Mouse (Mus musculus) liver, embryonic 14.5 days (tissue): ENCODE measurements around the gene Aftph. TPM values are rescaled to one million over a fixed set of nuclear protein-coding genes. Genes with fewer than 3 reads are reported as not detected.

Experiments used
- ATAC-seq: fragments of 200-750 bp; cut with Nextera tagmentation; 2 replicates; pipeline ENCODE4 v1.8.0; 2017; ENCODE audit warnings: moderate number of reproducible peaks, mild to moderate bottlenecking, moderate library complexity; ENCODE audit not compliant: insufficient read depth
- DNase-seq, 3 experiments: peaks; one replicate each; pipeline ENCODE4 v3.0.0-alpha.2; 2012 to 2013; ENCODE audit warnings: low read depth in 3 of 3, low spot score in 3 of 3
- H3K27ac ChIP-seq: fragments of 300-500 bp; sonication (generic); 2 replicates; pipeline ENCODE4 v1.5.1; 2014; ENCODE audit warnings: moderate library complexity, mild to moderate bottlenecking, control low read depth, inconsistent platforms
- H3K27me3 ChIP-seq: fragments of 300-500 bp; sonication (generic); 2 replicates; pipeline ENCODE4 v1.6.1; 2014; ENCODE audit warnings: mild to moderate bottlenecking, low read length, moderate library complexity; ENCODE audit not compliant: control insufficient read depth, insufficient read depth
- H3K36me3 ChIP-seq: fragments of 300-500 bp; sonication (generic); replicated peaks from 2 replicates; pipeline ENCODE4 v1.6.1; 2014; ENCODE audit warnings: low read depth; ENCODE audit not compliant: control insufficient read depth, insufficient read depth
- H3K4me1 ChIP-seq, 2 experiments: fragments of 200-500 bp in 1 of 2; fragments of 300-500 bp in 1 of 2; sonication (generic) in 1 of 2; replicated peaks; 2 replicates each; pipeline ENCODE4 v1.6.1; 2012 to 2014; ENCODE audit warnings: antibody characterized with exemption in 1 of 2, inconsistent platforms in 1 of 2, low read length in 1 of 2; ENCODE audit not compliant: control insufficient read depth in 2 of 2, insufficient read depth in 2 of 2
- H3K4me2 ChIP-seq: fragments of 300-500 bp; sonication (generic); 2 replicates; pipeline ENCODE4 v1.6.1; 2014; ENCODE audit warnings: low read depth, mild to moderate bottlenecking, control low read depth, moderate library complexity
- H3K4me3 ChIP-seq, 2 experiments: fragments of 200-500 bp in 1 of 2; fragments of 300-500 bp in 1 of 2; sonication (generic) in 1 of 2; 2 replicates each; pipeline ENCODE4 v1.5.1; 2012 to 2014; ENCODE audit warnings: low read depth in 2 of 2, low read length in 2 of 2, mild to moderate bottlenecking in 2 of 2, control low read depth in 1 of 2, inconsistent platforms in 1 of 2, moderate library complexity in 1 of 2; ENCODE audit not compliant: insufficient read depth in 1 of 2
- H3K9ac ChIP-seq: fragments of 300-500 bp; sonication (generic); replicated peaks from 2 replicates; pipeline ENCODE4 v1.6.1; 2014; ENCODE audit warnings: mild to moderate bottlenecking, control low read depth, moderate library complexity
- H3K9me3 ChIP-seq: fragments of 300-500 bp; sonication (generic); 2 replicates; pipeline ENCODE4 v1.6.1; 2016; ENCODE audit warnings: low read length, mixed read lengths; ENCODE audit not compliant: control insufficient read depth
- CTCF ChIP-seq: IDR thresholded peaks from 2 replicates; pipeline ENCODE4 v1.5.1; 2016; ENCODE audit warnings: antibody characterized with exemption, low read depth, control low read depth
- EP300 ChIP-seq: IDR thresholded peaks from 2 replicates; pipeline ENCODE4 v1.6.1; 2016; ENCODE audit warnings: antibody characterized with exemption, low read depth
- WGBS: fragments of 180-500 bp; shearing (Covaris S2); extraction: QIAGEN DNeasy Blood & Tissue Kit; methylation state at CpG from one replicate; pipeline ENCODE4 v1.1.7; 2014; ENCODE audit not compliant: insufficient replicate concordance; 5-methylcytosine and 5-hydroxymethylcytosine counted together
- polyA plus RNA-seq, 2 experiments: library from polyadenylated mRNA; depleted of rRNA in 1 of 2; stranded (reverse) in 1 of 2; unstranded in 1 of 2; fragments of >200 nt; fragmentation: Nextera tagmentation in 1 of 2; extraction: Ambion mirVana in 1 of 2; gene quantifications; 2 replicates each; pipeline versions ENCODE4 v1.2.1 to v1.2.3; 2012 to 2014

The Aftph gene
- polyA plus RNA-seq, 2 experiments = 10.4 to 17.2 TPM

DNA sequence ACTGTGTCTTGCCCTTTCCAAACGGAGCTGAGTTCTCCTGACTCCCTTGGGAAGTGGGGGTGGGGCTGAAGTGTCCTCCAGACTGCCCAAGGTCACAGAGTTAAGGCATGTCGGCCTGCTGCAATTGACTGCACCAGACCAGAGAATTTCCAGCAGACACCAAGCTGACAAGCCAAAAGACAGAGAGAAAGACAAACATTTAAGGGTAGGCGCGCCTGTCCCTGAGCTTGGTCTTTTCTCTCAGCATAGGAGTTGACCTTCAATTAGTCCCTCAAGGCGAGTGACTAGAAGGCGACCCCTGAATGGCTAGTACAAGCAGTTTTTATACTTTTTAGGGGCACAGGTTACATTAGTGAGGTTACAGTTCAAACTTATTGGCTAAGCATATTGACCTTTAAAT is 43.4 kb upstream of the Aftph start:
- Histone ChIP-seq H3K36me3 (no peaks in the 10 kb centered on the region), H3K9ac (no peak overlapping the region), H3K4me1 (0 out of 4 replicates have a peak, but pooled peaks cover 0 to 3% of the 10 kb centered on the region in 2 experiments), H3K9me3 (no peaks in the 10 kb centered on the region), H3K4me2 (no peak overlapping the region), H3K27ac (no peak overlapping the region), H3K27me3 (no peaks in the 10 kb centered on the region), H3K4me3 (no peak overlapping the region)
- DNase-seq = no peak
- TF ChIP-seq EP300 (no peak), CTCF (no peak)
- WGBS = 64% methylated on average over 6 of the region's 6 CpGs
- no peak for ATAC-seq

DNA sequence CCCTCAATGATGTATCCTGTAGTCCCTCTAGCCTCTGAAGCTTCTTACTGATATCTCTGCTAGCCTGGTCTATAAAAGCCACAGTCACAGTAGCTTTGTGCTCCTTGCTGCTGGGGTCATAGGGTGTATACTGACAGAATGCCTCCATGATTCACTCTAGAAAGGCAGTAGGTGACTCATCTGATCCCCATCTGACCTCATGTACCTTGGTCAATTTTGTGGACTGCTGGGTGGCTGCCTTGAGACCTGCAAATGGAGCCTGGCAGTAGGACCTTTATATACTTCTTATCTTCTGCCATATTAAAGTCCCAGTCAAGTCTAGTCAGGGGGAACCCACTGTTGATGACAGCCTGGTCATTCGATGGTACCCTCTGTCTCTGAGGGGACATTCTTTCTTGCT is 42.1 kb upstream of the Aftph start:
- Histone ChIP-seq H3K4me3 (no peak overlapping the region), H3K27me3 (no peaks in the 10 kb centered on the region), H3K9ac (no peak overlapping the region), H3K4me2 (no peak overlapping the region), H3K4me1 (peaks cover 0 to 11% of the 10 kb centered on the region in 2 experiments; a peak in 2 of 4 replicates), H3K36me3 (no peaks in the 10 kb centered on the region), H3K27ac (no peak overlapping the region), H3K9me3 (no peaks in the 10 kb centered on the region)
- ATAC-seq (no peak), DNase-seq (no peak)
- 55% methylated on average over 1 of the region's 1 CpGs for WGBS
- TF ChIP-seq EP300 = no peak
- TF ChIP-seq CTCF = no peak

DNA sequence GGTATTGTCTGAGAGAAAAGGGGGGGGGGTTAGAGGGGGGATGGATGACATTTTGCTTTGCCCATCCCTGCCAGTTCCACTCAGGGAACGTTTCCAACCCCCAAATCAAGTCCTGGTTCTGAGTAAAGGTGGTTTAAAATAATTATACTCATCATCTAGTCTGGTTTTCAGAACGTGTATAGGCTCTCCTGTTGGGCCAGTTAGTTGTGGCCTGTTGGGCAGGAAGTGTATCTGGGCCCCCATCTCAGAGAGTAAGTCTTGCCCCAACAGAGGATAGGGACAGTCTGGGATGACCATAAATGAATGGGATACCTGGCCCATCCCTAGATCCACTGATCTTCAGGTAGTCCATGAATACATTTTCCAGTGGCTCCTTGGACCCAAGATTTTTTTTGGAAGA is 41.2 kb upstream of the Aftph start:
- Histone ChIP-seq H3K9me3 (no peaks in the 10 kb centered on the region), H3K27me3 (no peaks in the 10 kb centered on the region), H3K4me2 (no peak overlapping the region), H3K36me3 (no peaks in the 10 kb centered on the region), H3K27ac (no peak overlapping the region), H3K4me1 (peaks cover 3 to 14% of the 10 kb centered on the region in 2 experiments; a peak in 2 of 4 replicates), H3K9ac (no peak overlapping the region), H3K4me3 (no peak overlapping the region)
- no peak for ATAC-seq
- no peak for DNase-seq
- WGBS = 38% methylated on average over 2 of the region's 2 CpGs
- TF ChIP-seq EP300 (no peak), CTCF (no peak)

DNA sequence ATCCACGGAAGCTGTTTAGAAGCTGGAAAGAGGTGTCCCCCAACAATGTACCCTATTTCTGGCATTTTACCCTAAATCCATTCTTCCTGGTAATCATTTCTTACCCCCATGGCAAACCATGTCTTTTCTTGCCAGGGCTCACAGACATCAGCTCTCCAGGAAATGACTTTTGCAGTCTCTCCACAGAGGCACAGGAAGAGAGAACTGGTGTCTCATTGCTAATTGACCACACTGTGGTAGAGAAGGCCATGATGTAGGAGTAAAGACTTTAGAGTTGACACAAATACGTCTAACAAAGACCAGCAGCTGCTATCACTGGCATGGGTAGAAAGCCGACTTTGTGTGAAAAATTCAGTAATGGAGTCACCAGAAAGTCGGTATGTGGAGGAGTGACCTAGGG is 38.9 kb upstream of the Aftph start:
- Histone ChIP-seq H3K27ac (no peak overlapping the region), H3K4me2 (no peak overlapping the region), H3K4me1 (peaks cover 3 to 15% of the 10 kb centered on the region in 2 experiments; a peak in 2 of 4 replicates), H3K9ac (no peak overlapping the region), H3K9me3 (no peaks in the 10 kb centered on the region), H3K27me3 (no peaks in the 10 kb centered on the region), H3K4me3 (no peak overlapping the region), H3K36me3 (no peaks in the 10 kb centered on the region)
- TF ChIP-seq EP300 = no peak
- TF ChIP-seq CTCF = no peak
- DNase-seq = no peak
- 50% methylated on average over 4 of the region's 4 CpGs for WGBS
- no peak for ATAC-seq

DNA sequence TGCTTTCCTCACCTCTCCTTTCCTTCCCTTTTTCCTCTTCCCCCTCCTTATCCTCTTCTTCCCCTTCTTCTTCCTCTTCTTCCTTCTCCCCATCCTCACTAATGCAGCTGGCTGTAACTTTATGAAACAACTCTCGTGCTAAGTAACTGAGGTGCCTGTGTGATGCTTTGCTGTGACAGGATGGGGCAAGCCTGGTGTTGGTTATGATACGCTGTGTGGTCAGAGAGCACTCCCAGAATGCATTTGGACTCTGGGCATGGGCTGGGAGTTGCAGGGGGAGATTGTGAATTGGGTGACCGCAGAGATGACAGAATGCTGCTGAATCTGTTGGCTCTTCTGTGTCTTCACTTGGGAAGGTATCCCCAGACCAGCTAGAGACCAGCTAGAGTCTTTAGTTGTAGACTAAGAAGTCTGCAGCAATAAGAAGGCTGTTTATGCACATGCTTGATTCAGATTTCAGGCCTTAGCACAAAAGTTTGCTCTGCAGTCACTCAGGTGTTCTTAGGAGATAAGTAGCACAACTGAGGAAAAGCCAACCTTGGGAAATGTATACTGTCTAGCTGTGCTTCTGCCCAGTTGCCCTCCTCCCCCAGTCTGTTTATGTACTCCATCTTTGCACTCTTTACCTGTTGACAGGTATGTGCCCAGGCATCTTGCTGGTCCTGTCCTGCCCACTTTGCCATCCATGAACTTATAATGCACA is 37.6 kb upstream of the Aftph start:
- WGBS = 24% methylated on average over 3 of the region's 3 CpGs
- H3K4me1 ChIP-seq = peaks cover 3 to 15% of the 10 kb centered on the region in 2 experiments; a peak in 2 of 4 replicates
- DNase-seq = no peak
- H3K9ac ChIP-seq = no peak overlapping the region
- no peak overlapping the region for H3K4me3 ChIP-seq
- H3K4me2 ChIP-seq = no peak overlapping the region
- H3K9me3 ChIP-seq = no peaks in the 10 kb centered on the region
- ATAC-seq = peak; percentile 48; the same call in 1 of the 2 replicates
- no peaks in the 10 kb centered on the region for H3K27me3 ChIP-seq
- H3K27ac ChIP-seq = no peak overlapping the region
- no peaks in the 10 kb centered on the region for H3K36me3 ChIP-seq
- no peak for TF ChIP-seq EP300
- TF ChIP-seq CTCF = no peak
